Mouse (Mus musculus) heart, embryonic 12.5 days (tissue): Measurements from ENCODE around the gene Idh1. TPM values are rescaled to one million over a fixed set of nuclear protein-coding genes. Genes with fewer than 3 reads are reported as not detected.

Experiments
- ATAC-seq: fragments of 200-750 bp; cut with Nextera tagmentation; 2 replicates; pipeline ENCODE4 v1.8.0; 2017; ENCODE audit warnings: moderate TSS enrichment, moderate library complexity; ENCODE audit not compliant: insufficient number of reproducible peaks, low FRiP score
- H3K27ac ChIP-seq: fragments of 300-500 bp; sonication (generic); 2 replicates; pipeline ENCODE4 v1.5.1; 2016; ENCODE audit warnings: mild to moderate bottlenecking, moderate library complexity; ENCODE audit not compliant: poor library complexity, severe bottlenecking
- H3K27me3 ChIP-seq: fragments of 300-500 bp; sonication (generic); replicated peaks from 2 replicates; pipeline ENCODE4 v1.6.1; 2016; ENCODE audit warnings: mild to moderate bottlenecking, moderate library complexity
- H3K36me3 ChIP-seq: fragments of 300-500 bp; sonication (generic); 2 replicates; pipeline ENCODE4 v1.6.1; 2016; ENCODE audit warnings: mild to moderate bottlenecking, moderate library complexity
- H3K4me1 ChIP-seq: fragments of 300-500 bp; sonication (generic); replicated peaks from 2 replicates; pipeline ENCODE4 v1.6.1; 2016; ENCODE audit warnings: mild to moderate bottlenecking
- H3K4me2 ChIP-seq: fragments of 300-500 bp; sonication (generic); 2 replicates; pipeline ENCODE4 v1.6.1; 2016; ENCODE audit warnings: mild to moderate bottlenecking, moderate library complexity
- H3K4me3 ChIP-seq: fragments of 300-500 bp; sonication (generic); 2 replicates; pipeline ENCODE4 v1.5.1; 2016; ENCODE audit warnings: mild to moderate bottlenecking
- H3K9ac ChIP-seq: fragments of 300-500 bp; sonication (generic); 2 replicates; pipeline ENCODE4 v1.6.1; 2016; ENCODE audit warnings: mild to moderate bottlenecking, moderate library complexity
- H3K9me3 ChIP-seq: fragments of 300-500 bp; sonication (generic); replicated peaks from 2 replicates; pipeline ENCODE4 v1.6.1; 2016; ENCODE audit warnings: mild to moderate bottlenecking, moderate library complexity
- WGBS: fragments of 180-500 bp; shearing (Covaris S2); methylation state at CpG from one replicate; pipeline ENCODE4 v1.1.7; 2016; 5-methylcytosine and 5-hydroxymethylcytosine counted together
- polyA plus RNA-seq: library from polyadenylated mRNA; unstranded; fragments of >200 nt; fragmentation: Nextera tagmentation; extraction: Ambion mirVana; gene quantifications from 2 replicates; pipeline ENCODE4 v1.2.1, GENCODE M21; 2016

The Idh1 gene
- polyA plus RNA-seq, 1 experiment from 2014 or later, result 66.1 TPM

- Histone ChIP-seq H3K9me3 (no peaks in the 10 kb centered on the region), H3K27ac (no peak overlapping the region), H3K27me3 (no peaks in the 10 kb centered on the region), H3K4me2 (no peak overlapping the region), H3K9ac (no peak overlapping the region), H3K4me1 (peaks cover 10% of the 10 kb centered on the region), H3K36me3 (peaks cover 19% of the 10 kb centered on the region), H3K4me3 (no peak overlapping the region)
- no peak for ATAC-seq
- WGBS, result 87% methylated on average over 4 of the region's 4 CpGs
Observed at GRCm38 (mm10) chr1:65190172-65190571, 3.9 kb upstream of the Idh1 start.

- 0% methylated on average over 6 of the region's 6 CpGs for WGBS
- ATAC-seq, result no peak
Observed at GRCm38 (mm10) chr1:65187074-65187430, 752 bp upstream of the Idh1 start.

DNA sequence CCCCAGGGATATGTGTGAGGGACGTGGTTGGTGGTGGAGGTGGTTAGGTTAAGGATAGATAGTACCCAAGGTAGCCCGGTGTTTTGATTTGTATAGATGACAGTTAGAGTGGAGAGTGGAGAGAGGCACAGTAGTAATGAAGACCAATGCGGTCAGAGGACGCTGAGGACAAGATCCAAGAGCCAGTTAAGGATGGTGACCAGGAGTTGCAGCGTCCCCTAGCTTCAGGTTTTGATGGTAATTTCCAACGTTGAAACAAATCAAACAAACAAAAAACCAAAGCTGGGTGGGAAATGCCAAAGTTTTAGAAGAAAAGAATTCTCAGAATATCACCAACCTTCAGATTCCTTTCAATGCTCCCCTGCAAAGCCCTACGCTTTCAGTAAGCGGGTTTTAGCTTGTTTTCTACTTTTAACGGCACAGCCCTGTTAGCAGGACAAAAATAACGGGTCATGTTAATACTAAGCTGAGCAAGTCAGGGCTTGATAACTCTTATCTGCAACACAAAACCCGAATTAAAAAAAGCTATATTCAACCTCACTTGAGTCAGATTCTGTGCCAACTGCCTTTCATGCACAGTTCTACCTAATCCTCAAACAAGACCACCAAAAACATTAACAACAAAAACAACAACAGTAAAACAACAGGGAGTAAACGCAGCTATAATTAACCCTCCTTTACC lies 635 bp downstream of the Idh1 start:
- WGBS, result 26% methylated on average over 12 of the region's 12 CpGs
- Histone ChIP-seq H3K4me2 (peak overlapping the region; percentile 93), H3K9me3 (no peaks in the 10 kb centered on the region), H3K9ac (peak overlapping the region; percentile 59; the same call in 1 of the 2 replicates), H3K27me3 (no peaks in the 10 kb centered on the region), H3K27ac (peak overlapping the region; percentile 46; the same call in 1 of the 2 replicates), H3K4me1 (peaks cover 10% of the 10 kb centered on the region), H3K4me3 (peak overlapping the region; percentile 78), H3K36me3 (no peaks in the 10 kb centered on the region)
- no peak for ATAC-seq

More at GRCm38 (mm10) chr1:65187074-65187430, 752 bp upstream of the Idh1 start:
- Histone ChIP-seq H3K4me1 (peaks cover 10% of the 10 kb centered on the region), H3K36me3 (peaks cover 3% of the 10 kb centered on the region; the same call in 1 of the 2 replicates), H3K9me3 (no peaks in the 10 kb centered on the region), H3K4me2 (peak overlapping the region; percentile 93), H3K27me3 (no peaks in the 10 kb centered on the region), H3K9ac (peak overlapping the region; percentile 89), H3K27ac (peak overlapping the region; percentile 75), H3K4me3 (peak overlapping the region; percentile 78)

DNA sequence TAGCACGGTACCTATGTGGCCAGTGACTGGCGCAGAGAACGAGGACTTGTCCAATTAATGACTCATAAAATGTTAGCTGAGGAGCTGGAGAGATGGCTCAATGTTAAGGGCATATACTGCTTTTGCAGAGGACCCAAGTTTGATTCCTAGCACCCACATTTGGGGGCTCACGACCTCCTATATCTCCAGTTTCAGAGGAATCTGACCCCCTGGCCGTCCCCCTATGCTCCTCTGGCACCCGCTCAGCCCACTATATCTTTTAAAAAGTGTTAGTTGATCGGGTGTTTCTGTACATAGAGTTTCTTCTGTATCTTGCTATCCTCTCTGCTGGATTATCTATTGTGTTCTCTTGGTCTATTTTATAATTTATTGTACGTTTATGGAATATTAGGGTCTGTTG lies 1.3 kb downstream of the Idh1 start:
- no peak overlapping the region for H3K4me3 ChIP-seq

GRCm38 (mm10) chr1:65183994-65184393 lies 2.3 kb downstream of the Idh1 start:
- no peaks in the 10 kb centered on the region for H3K27me3 ChIP-seq
- H3K36me3 ChIP-seq, result no peaks in the 10 kb centered on the region
- peaks cover 10% of the 10 kb centered on the region for H3K4me1 ChIP-seq
- H3K9ac ChIP-seq, result no peak overlapping the region
- H3K4me2 ChIP-seq, result no peak overlapping the region
- ATAC-seq, result no peak
- H3K4me3 ChIP-seq, result no peak overlapping the region
- H3K27ac ChIP-seq, result no peak overlapping the region
- no peaks in the 10 kb centered on the region for H3K9me3 ChIP-seq
- WGBS, result 76% methylated on average over 2 of the region's 2 CpGs

More for the DNA sequence above, 1.3 kb downstream of the Idh1 start:
- no peaks in the 10 kb centered on the region for H3K36me3 ChIP-seq
- H3K9me3 ChIP-seq, result no peaks in the 10 kb centered on the region
- no peak overlapping the region for H3K9ac ChIP-seq
- H3K4me2 ChIP-seq, result no peak overlapping the region
- H3K4me1 ChIP-seq, result peaks cover 10% of the 10 kb centered on the region
- no peak overlapping the region for H3K27ac ChIP-seq
- WGBS, result 88% methylated on average over 8 of the region's 8 CpGs
- no peak for ATAC-seq
- H3K27me3 ChIP-seq, result no peaks in the 10 kb centered on the region

- 66% methylated on average over 5 of the region's 5 CpGs for WGBS
- Histone ChIP-seq H3K4me2 (no peak overlapping the region), H3K36me3 (no peaks in the 10 kb centered on the region), H3K27me3 (no peaks in the 10 kb centered on the region), H3K9me3 (no peaks in the 10 kb centered on the region), H3K4me1 (0 out of 2 replicates have a peak, but pooled peaks cover 9% of the 10 kb centered on the region), H3K9ac (no peak overlapping the region), H3K27ac (no peak overlapping the region), H3K4me3 (no peak overlapping the region)
- ATAC-seq, result no peak
Observed at GRCm38 (mm10) chr1:65181459-65181858, 4.8 kb downstream of the Idh1 start.

- H3K27ac ChIP-seq, result peak overlapping the region; percentile 92
- H3K4me1 ChIP-seq, result 0 out of 2 replicates have a peak, but pooled peaks cover 4% of the 10 kb centered on the region
- no peaks in the 10 kb centered on the region for H3K9me3 ChIP-seq
- peak overlapping the region; percentile 67 for H3K4me3 ChIP-seq
- 5% methylated on average over 11 of the region's 11 CpGs for WGBS
- ATAC-seq, result no peak
- H3K36me3 ChIP-seq, result peaks cover under 1% of the 10 kb centered on the region
- H3K4me2 ChIP-seq, result peak overlapping the region; percentile 76
- no peak overlapping the region for H3K9ac ChIP-seq
- H3K27me3 ChIP-seq, result no peaks in the 10 kb centered on the region
Observed at GRCm38 (mm10) chr1:65179634-65180249, 6.6 kb downstream of the Idh1 start.

GRCm38 (mm10) chr1:65178902-65179432 lies 7.3 kb downstream of the Idh1 start:
- H3K9me3 ChIP-seq, result no peaks in the 10 kb centered on the region
- no peaks in the 10 kb centered on the region for H3K27me3 ChIP-seq
- peak overlapping the region; percentile 76 for H3K4me2 ChIP-seq
- H3K9ac ChIP-seq, result peak overlapping the region; percentile 77
- H3K27ac ChIP-seq, result peak overlapping the region; percentile 92
- under 1% methylated on average over 39 of the region's 39 CpGs for WGBS
- peaks cover 8% of the 10 kb centered on the region for H3K36me3 ChIP-seq
- peak overlapping the region; percentile 67 for H3K4me3 ChIP-seq
- 0 out of 2 replicates have a peak, but pooled peaks cover 4% of the 10 kb centered on the region for H3K4me1 ChIP-seq
- peak; percentile 93 for ATAC-seq

GRCm38 (mm10) chr1:65178126-65178901 lies 8.0 kb downstream of the Idh1 start:
- Histone ChIP-seq H3K4me1 (0 out of 2 replicates have a peak, but pooled peaks cover 4% of the 10 kb centered on the region), H3K9ac (peak overlapping the region; percentile 77), H3K27me3 (no peaks in the 10 kb centered on the region), H3K27ac (peak overlapping the region; percentile 92), H3K4me3 (peak overlapping the region; percentile 67), H3K4me2 (peak overlapping the region; percentile 76), H3K36me3 (peaks cover 13% of the 10 kb centered on the region), H3K9me3 (no peaks in the 10 kb centered on the region)
- ATAC-seq, result peak; percentile 88
- WGBS, result 5% methylated on average over 27 of the region's 27 CpGs

DNA sequence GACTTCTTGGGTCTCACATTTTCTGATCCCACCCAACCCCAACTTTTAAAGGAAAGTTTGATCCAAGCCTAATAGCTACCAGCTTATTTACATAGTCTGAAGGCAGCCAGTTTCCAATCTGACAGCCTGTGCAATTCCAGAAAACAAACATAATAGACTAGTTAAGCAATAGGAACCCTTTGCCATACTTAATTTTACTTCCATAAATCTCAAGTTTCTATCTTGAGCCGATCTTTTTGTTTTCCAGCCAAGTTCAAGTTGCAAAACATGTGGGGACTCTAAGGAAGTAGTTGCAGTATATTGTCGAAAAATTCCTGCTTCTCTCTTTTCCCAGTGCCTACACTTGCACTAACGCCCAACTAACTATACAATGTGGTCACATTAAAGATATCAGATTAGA lies 8.8 kb downstream of the Idh1 start:
- 56% methylated on average over 3 of the region's 3 CpGs for WGBS
- Histone ChIP-seq H3K36me3 (peaks cover 21% of the 10 kb centered on the region), H3K9me3 (no peaks in the 10 kb centered on the region), H3K4me3 (peak overlapping the region; percentile 67), H3K4me1 (0 out of 2 replicates have a peak, but pooled peaks cover 4% of the 10 kb centered on the region), H3K4me2 (peak overlapping the region; percentile 76), H3K9ac (no peak overlapping the region), H3K27ac (no peak overlapping the region), H3K27me3 (no peaks in the 10 kb centered on the region)
- no peak for ATAC-seq

DNA sequence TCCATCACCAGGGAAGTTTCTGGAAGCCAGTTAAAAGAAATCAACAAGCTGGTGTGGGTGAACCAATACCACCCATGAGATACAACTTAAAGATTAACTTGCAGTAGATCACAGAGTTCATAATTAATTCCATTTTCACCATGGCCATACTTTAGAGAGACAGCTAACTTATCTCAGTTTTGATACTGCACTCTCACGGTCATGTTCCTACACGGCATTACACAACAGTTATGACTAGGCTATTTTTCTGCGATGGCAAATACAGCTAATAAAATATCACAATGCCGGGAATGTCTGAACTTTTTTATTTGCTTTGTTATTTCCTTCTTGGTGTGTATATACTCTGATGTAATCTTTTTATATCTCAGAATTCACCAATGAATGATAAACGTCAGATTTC lies 9.4 kb downstream of the Idh1 start:
- WGBS, result 67% methylated on average over 5 of the region's 5 CpGs
- no peaks in the 10 kb centered on the region for H3K27me3 ChIP-seq
- H3K4me3 ChIP-seq, result no peak overlapping the region
- H3K9ac ChIP-seq, result no peak overlapping the region
- no peaks in the 10 kb centered on the region for H3K9me3 ChIP-seq
- H3K4me1 ChIP-seq, result 0 out of 2 replicates have a peak, but pooled peaks cover 4% of the 10 kb centered on the region
- ATAC-seq, result no peak
- H3K27ac ChIP-seq, result no peak overlapping the region
- no peak overlapping the region for H3K4me2 ChIP-seq
- H3K36me3 ChIP-seq, result peaks cover 23% of the 10 kb centered on the region
